Mouse (Mus musculus) kidney, adult 2 months (tissue): ENCODE data around the gene Zfp664.

Experiments used
- CTCF ChIP-seq: fragments of 200-500 bp; conservative IDR thresholded peaks from 2 replicates; pipeline ENCODE4 v1.5.1; 2011; ENCODE audit warnings: low read depth, mild to moderate bottlenecking, control low read depth, low read length, moderate library complexity, mixed read lengths; ENCODE audit not compliant: insufficient read depth, insufficient read length
- POLR2A ChIP-seq: fragments of 200-500 bp; IDR thresholded peaks from one replicate; pipeline ENCODE4 v1.6.1; 2011; ENCODE audit warnings: low read depth, low read length, control low read depth

- TF ChIP-seq POLR2A (no peak), CTCF (no peak)
Observed at GRCm38 (mm10) chr5:124922356-124923352, 60.2 kb downstream of the Zfp664 start.
